Comparison of ENCODE assay signal across 8 mouse cellular contexts in genomic region chr4:138426778-138427705, GRCm38 (mm10). TPM values are rescaled to one million over a fixed set of nuclear protein-coding genes. Genes with fewer than 3 reads are reported as not detected.
DNase-seq lines count a peak whose midpoint lies in the region; ATAC-seq lines count a peak whose summit lies in the region.

No protein-coding gene starts in this region.

- H3K9me3 ChIP-seq in hindbrain, embryonic 16.5 days (ENCODE audit: control insufficient read depth, low read length), result no peaks in the 10 kb centered on the region

- peak overlapping the region; percentile 8; the same call in 1 of the 2 replicates for H3K4me3 ChIP-seq in hindbrain, embryonic 16.5 days (ENCODE audit: low read length)

- peak; percentile 88 for DNase-seq in ZHBTc4 (ENCODE audit: low read depth, low spot score)
- DNase-seq in cerebellum, postnatal 10 days, result peak; percentile 93 to 96
- DNase-seq in frontal cortex, postnatal 10 days (ENCODE audit: low spot score in 2 of 2), result peak; percentile 79 to 86
- DNase-seq in layer of hippocampus, postnatal 36 days, result peak; percentile 88 to 91
- peak; percentile 83 to 89 for DNase-seq in lung, postnatal 4 days
- DNase-seq in right cerebral cortex, adult 18-20 months, result peak; percentile 89
- peak; percentile 82 for DNase-seq in urinary bladder, postnatal 25 days (ENCODE audit: low spot score)

- WGBS in hindbrain, embryonic 16.5 days, result 41% methylated on average over 22 of the region's 22 CpGs

- no peak for ATAC-seq in hindbrain, embryonic 16.5 days

- no peaks in the 10 kb centered on the region for H3K36me3 ChIP-seq in hindbrain, embryonic 16.5 days (ENCODE audit: control insufficient read depth, insufficient read depth, low read length)

- peak overlapping the region; percentile 47 for H3K4me2 ChIP-seq in hindbrain, embryonic 16.5 days (ENCODE audit: low read length)

- H3K9ac ChIP-seq in hindbrain, embryonic 16.5 days (ENCODE audit: low read depth, low read length), result peak overlapping the region; percentile 43; the same call in 1 of the 2 replicates

- peaks cover 3% of the 10 kb centered on the region; the same call in 1 of the 2 replicates for H3K4me1 ChIP-seq in hindbrain, embryonic 16.5 days (ENCODE audit: control insufficient read depth, insufficient read depth, low read depth, low read length)

- H3K27ac ChIP-seq in hindbrain, embryonic 16.5 days (ENCODE audit: low read depth, low read length), result no peak overlapping the region

- H3K27me3 ChIP-seq in hindbrain, embryonic 16.5 days (replicated peaks; ENCODE audit: control insufficient read depth, insufficient read depth, low read length), result no peaks in the 10 kb centered on the region

RNA-seq across cellular contexts. Expression of gene Mul1, which starts 7.4 kb away (rescaled TPM):
- 21.6 and 23.7 TPM in 2 replicates for polyA plus RNA-seq in hindbrain, embryonic 16.5 days (2015; fragmentation: Nextera tagmentation; extraction: Ambion mirVana)
- total RNA-seq in layer of hippocampus, postnatal 36 days (2021), result 10 to 100 TPM; 53.4 to 62.5 TPM

RNA-seq across cellular contexts. Expression of gene Camk2n1, which starts 27.1 kb away (rescaled TPM):
- 15.5 and 16.7 TPM in 2 replicates for polyA plus RNA-seq in hindbrain, embryonic 16.5 days (2015; fragmentation: Nextera tagmentation; extraction: Ambion mirVana)
- 100 to 1,000 TPM; 359 to 375 TPM for total RNA-seq in layer of hippocampus, postnatal 36 days (2021)

RNA-seq across cellular contexts. Expression of gene Fam43b, which starts 30.7 kb away (rescaled TPM):
- polyA plus RNA-seq in hindbrain, embryonic 16.5 days (2015; fragmentation: Nextera tagmentation; extraction: Ambion mirVana), result 16.6 and 17.3 TPM in 2 replicates
- 10 to 100 TPM; 31.2 to 31.3 TPM for total RNA-seq in layer of hippocampus, postnatal 36 days (2021)

RNA-seq across cellular contexts. Expression of gene Cda, which starts 59.2 kb away (rescaled TPM):
- polyA plus RNA-seq in hindbrain, embryonic 16.5 days (2015; fragmentation: Nextera tagmentation; extraction: Ambion mirVana), result 7.9 and 8.1 TPM in 2 replicates
- 1 to 10 TPM; 2.5 to 3.6 TPM for total RNA-seq in layer of hippocampus, postnatal 36 days (2021)
